Mouse (Mus musculus) induced T-regulatory cell, adult 2 months (primary cell): ENCODE data around the gene Abcb9.
A peak's percentile ranks its signal among the peaks of the same experiment; 100 is the strongest.

Source experiments
- DNase-seq: peaks from one replicate; pipeline ENCODE4 v3.0.0-alpha.2; 2012; ENCODE audit warnings: low read depth

Gene Abcb9

DNA sequence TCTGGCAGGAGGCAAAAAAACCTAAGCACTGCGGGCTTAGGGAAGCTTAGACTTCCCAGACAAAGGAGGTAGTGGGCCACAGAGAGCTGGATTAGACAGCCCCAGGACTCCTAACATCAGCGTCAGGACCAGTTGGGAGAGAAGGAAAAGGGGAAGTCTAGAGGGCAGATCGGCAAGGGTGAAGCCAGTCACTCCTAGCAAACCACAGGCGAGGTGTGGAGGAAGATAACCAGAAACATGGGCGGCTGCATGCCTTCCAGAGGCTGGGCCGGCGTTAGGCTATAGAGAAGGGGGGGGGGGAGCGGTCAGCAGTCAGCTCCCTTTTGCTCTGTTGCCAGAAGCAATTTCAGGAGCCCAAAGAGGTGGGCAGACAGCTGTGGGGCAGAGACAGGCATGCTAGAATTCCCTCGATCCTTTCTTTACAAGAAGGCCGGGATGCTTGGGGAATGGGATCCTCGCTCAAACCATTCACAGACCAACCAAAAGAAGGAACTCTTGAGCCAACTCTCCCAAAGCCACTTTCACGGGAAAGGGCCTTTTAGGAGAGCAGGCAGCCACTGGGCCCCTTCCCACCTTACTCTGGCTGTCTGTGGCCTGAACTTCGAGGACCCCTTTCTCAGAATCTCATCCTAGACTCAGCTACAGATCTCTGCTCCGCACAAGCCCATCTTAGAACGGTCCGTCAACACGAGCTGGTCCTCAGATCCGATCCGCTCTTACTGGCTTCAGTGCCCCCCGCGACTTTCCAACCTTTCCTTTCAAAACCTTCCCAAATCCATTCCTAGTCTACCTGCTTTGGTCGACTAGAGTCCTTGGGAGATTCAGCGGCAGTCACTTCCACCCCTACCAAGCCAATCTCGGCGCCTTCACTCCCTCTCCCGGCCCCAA, 64.3 kb downstream of the Abcb9 start:
- peak; percentile 59 for DNase-seq

DNA sequence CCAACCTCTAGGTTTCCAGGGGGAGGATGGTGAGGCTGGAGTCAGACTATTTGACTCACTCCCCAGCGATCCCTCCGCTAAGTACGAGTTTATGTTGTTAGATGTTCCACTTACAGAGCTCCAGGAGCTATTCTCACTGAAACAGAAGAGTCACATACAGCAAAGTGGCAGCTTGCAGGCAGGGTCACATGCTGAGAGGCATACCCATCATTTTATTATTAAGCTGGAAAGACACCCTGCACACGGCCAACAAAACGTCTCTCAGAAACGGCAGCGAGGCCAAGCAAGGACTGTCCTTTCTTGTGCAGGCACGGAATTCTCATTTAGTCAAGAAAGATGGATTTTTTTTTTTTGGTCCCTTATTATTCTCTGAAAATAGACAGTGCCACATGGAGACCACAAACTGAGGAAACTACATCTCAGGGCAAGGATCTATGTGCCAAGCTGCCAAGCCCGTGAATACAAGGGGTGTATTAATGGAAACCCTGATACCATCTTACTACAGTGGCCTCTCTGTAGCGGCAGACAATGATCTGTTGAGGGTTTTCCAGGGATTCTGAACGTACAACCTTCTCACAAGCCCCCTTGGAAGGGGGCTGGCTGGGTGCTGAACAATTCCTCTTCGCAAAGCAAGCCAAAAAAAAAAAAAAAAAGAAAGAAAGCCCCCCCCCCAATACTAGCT, 65.1 kb downstream of the Abcb9 start:
- peak; percentile 63 for DNase-seq

DNA sequence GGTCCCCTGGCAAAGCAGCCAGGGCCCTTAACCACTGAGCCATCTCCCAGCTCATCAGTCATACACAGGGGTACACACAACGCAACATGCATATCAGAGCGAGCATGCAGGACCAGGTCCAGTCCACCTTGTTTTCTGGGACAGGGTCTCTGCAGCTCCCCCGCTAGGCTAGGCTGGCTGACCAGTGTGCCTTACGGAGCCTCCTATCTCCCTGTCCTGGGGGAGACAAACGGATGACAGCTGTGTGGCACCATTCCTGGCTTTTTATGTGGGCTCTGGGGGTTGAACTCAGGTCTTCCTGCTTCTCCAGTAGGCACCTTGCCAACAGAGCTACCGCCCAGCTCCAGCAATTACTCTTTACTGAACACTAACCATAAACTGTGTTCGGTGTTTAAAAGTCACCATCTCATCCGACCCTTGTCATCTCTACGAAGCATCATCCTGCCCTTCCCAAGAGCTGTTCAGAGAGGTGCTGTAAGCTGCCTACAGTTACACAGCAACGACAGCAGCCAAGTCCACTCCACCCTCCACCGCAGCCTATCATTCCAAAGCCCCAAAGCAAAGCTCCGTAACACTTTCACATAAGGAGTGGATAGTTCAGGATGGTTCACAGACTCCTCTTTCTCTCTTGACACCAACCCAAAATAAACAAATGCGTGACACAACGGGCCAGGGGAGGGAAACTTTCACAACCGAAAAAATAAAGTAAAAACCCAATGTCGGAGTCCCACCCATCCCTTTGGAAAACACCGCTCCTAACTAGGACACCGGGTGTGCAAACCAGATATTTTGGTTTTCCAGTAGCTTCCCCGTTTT, 66.2 kb downstream of the Abcb9 start:
- DNase-seq = peak; percentile 46

DNA sequence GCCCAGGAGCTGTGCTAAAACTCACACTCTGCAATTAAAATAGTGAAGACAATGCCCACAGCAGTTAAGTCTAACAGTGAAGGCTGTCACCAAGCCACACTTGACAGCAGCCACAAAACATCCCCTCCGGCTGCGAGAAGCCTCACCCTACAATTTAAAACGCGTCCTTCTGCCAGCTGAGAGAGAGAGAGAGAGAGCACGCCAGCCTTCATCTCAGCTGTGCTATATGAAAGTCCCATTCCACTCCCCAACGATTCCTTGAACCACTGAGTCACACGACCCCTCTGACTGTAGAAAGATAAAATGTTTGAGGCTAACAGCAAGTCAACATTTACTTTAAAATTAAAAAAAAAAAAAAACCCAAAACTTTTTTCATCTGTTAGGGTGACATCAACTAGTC, 66.9 kb downstream of the Abcb9 start:
- no peak for DNase-seq

DNA sequence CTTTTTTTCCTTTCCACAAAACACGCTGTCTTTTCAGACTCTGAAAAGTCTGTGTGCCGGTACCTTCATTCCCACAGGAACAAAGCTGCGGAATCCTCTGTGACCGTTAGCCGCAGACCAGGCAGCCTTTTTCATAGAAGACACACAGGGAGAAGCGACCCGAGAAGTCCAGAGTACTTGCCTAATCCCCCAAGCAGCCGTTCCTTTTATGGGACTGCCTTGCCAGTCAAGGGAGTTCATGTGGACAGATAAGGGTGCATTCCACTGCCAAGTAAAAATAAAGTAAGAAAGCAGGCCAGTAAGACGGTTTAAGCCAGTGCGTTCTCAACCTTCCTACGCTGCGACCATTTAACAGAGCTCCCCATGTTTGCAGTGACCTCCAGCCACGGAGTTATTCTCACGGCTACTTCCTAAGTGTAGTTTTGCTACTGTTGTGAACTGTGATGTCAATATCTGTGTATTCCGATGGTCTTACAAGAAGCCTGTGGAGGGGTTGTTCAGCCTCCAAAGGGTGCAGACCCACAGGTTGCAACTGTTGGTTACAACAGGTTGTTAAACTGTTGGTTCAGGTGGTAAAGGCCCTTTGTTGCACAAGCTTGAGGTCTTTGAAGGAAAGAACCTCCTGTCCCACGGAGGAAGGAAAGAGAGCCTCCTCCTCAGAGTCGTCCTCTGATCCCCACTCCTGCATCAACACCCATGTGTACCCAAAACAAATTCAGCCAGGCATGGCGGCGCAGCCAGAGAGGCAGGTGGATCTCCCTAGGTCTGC, 67.7 kb downstream of the Abcb9 start:
- peak; percentile 45 for DNase-seq

DNA sequence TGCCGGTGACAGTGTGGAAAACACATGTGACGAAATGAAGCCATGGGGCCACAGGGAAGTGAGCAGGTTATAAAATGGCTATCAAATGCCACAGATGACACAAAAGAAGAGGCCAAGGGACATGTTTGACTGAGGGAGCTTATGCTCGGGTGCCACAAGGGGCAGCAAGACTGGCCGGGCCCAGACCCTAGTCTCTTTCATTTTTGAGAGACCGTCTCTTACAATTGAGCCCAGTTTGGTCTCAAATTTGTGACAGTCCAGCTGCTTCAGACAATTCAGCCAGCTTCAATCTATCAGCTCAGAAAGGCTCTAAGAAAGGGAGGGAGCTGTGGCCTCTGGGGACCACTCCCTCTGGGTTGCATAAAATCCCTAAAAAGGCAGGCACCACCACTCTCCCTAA, 69.0 kb downstream of the Abcb9 start:
- DNase-seq = peak; percentile 30

DNA sequence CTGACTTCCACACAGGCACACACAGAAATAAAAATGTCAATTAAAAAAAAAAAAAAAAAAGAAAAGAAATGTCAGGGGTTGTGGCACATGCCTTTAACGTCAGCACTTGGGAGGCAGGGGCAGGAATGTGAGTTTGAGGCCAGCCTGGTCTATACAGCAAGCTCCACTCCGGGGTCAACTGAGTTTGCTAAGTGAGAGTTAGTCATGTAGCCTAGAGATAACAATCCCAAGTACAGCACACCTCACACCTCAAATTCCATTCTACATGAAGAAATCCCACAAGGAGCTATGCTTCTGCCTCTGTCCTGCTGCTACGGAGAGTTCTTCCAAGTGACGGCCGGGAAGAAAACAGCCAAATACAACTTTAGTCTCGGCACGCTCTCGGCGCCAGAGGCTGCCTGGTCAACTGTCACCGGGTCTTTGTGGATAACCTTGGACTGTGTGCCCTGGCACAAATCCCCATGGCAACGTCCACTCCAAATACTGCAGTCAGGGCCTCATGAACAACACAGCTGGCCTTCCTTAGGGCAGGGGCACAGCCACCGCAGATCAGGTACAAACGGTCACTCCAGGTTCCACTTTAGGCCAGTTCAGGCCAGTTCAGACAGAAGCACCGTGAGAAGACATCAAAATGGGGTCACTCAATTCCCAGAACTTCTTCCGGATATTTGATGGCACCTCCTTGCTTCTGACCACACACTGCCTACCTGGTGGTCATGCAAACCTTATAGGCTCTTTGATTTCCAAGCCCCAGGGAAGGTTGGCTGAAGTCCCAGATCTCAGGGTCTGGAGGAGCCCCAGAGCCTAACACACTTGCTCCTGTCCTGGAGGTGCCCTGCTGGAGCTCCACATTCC, 69.8 kb downstream of the Abcb9 start:
- DNase-seq = peak; percentile 35

DNA sequence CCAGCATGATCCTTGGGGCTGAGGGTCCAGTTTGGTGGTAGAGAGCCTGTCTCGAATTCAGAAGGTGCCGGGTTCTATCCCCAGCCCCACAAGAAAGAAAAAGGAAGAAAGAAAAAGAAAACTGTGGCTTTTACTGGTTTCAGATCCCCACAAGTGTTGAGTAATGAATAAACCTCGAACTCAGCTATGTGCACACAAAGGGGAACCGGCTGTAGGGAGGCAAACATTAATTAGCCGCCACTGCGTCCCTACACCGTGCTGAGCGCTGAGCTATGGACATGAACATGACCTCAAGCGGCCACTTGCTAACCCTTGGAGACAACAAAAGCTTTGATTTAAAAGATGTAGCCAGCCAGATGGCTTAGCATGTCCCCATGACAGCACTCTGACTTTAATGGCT, 70.5 kb downstream of the Abcb9 start:
- DNase-seq = peak; percentile 39

DNA sequence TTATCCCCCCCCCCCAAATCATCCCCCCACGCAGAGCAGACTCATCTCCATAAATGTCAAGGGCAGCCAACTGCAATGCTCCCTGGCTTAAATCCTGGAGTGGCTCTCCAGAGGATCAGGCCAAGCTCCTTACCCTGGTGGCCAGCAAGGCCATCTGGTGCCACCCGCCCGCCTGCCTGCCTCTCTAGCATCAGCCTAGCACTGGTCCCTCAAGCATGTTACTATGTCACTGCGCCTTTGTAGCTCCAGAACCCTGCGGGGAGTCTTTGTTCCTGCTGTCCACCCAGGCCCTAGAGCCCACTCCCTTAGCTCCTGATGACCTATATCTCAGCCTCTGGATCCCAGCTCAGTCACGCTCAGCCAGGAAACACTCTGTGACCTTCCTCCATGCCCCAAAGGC, 70.9 kb downstream of the Abcb9 start:
- no peak for DNase-seq

DNA sequence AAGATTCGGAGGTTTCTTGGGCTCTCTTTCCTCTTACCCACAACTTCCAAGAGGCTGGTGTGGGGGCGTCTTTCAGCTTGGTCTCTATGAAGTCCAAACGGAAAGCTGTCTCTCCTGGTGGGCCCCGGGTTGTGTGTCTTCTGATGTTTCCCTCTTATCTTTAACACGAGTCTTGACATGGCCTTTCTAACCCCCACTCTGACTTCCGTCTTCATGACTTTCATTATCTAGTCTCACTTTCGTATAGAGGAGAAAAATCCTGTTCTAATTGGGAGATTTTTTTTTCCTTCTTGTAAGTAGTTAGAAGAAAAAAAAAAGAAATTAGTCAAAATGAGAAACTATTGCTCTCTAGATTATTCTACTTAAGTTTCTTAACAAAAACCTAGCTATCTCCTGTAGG, 73.2 kb downstream of the Abcb9 start:
- peak; percentile 84 for DNase-seq

DNA sequence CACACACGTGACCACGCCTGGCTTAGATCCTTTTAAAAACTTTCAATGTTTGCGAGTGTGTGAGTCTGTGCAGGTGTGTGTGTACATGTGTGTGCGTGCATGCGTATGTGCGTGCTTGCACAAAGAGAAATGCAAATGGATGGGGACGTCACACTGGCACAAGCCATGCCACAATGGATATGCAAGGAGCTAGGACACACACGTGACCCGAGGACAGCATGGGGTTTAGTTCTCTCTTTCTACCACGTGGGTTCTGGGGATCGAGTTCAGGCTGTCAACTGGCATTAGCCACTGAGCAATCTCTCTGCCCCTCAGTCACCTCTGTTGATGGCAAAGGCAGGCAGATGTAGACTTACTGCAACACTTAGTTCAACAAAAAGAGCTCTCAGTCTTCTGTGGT, 73.9 kb downstream of the Abcb9 start:
- no peak for DNase-seq

DNA sequence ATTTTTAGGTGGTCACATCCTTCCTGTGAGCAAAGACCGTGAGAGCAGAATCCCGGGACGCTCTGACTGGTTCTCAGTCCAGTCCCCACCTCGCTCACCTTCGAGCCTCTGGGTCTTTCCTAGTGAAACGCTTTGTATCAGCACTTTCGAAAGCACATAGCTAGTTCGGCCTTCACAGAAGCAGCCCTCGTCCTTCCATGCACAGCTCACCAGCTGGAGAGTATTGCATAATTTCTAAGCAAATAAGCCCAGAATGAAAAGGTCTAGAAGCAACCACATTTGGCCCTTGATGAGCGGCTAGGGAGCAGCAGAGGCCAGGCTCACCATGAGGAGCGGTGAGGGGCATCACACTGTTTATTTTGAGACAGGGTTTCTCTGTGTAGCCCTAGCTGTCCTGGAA, 74.5 kb downstream of the Abcb9 start:
- no peak for DNase-seq

DNA sequence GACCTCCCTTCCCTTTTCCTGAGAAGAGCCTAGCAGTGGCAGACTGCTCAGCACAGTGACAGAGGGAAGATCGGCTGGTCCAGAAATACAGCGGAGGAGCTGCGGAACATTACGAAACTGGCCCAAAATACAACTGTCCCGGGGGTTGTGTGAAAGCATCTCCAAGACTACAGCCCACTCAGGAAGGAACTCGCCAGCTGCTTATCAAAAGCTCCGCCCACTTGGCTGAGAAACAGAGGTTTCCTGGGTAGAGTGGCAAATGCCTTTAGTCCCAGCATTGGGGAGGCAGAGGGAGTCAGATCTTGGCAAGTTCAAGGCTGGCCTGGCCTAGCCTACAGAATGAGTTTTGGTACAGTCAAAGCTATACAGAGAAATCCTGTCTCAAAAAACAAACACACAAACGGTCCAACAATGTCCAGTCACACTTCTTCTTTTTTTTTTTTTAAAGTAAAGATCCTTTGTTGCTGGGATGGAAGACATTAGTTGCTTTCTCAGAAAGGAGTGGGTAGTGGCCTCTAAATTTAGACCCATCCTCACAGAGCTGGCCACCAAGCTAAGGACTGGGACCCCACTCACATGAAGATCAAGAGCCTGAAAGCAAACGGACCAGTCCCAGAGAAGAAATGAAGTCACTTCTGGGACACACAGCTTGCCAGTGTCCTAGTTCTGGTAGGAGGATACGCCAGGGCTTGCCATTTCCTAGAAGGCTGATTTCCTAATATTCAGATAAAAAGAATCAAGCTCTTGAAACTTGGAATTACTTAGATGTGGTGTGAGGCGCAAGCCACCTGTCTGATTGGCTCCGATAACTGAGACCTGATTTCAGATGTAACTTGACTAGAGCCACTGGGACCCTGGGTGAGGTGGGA, 76.0 kb downstream of the Abcb9 start:
- DNase-seq = peak; percentile 76

DNA sequence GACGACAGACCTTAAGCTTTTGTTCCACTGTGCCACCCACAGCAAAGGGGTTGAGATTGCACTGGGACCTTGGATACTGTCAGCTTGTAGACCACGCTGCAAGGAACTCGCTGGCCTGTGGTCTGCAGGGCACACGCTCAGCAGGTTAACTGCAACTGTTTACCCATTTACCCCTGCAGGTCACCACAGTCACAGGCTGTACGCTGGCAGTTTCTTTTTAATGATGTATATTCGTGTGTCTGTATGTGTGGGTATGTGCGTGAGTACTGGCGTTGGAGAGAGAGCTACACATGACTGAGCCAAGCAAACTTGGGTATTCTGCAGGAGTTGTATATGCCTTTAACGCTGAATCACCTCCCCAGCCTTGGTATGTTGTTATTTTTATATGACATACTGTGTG, 76.9 kb downstream of the Abcb9 start:
- DNase-seq = peak; percentile 45

DNA sequence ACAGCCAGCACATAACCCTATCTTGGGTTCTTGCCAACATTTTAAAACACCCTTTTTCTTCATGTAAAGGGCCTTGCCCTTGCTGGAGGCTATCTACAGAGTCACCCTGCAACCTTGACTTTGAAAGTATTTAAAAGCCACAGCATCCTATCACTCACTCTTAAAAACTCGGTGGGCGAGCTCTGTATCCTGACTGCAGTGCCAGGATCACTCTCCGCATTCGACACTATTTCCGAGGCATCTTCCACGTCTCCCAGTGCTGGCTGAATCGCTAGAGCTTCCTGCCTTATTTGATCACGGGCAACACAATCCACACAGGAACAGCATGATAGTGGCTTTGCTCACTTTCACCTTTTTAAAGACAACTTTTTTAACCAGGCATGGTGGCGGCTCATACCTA, 77.7 kb downstream of the Abcb9 start:
- no peak for DNase-seq

DNA sequence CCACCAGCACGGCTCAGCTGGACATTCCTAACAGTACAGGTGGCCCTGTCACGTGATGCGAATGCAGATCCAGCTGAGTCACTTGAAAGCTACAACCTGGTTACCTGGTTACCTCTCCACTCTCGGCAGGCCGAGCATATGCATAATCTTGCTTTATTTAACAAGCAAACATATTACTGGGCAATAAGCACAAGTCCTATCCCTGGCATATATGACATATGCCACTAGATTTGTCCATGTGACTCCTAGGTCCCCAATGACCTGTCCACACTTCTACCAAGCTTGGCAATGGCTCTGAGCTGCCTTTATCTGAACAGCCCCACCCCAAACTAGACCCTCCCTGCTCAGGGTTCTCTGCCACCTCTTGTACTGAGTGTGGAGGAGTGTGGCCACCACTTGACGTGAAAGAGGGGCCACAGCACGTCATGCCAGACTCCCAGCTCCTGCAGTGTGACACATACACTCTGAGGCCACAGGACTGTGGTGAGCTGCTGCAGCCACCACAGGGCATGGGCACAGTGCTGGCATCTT, 79.2 kb downstream of the Abcb9 start:
- DNase-seq = no peak

DNA sequence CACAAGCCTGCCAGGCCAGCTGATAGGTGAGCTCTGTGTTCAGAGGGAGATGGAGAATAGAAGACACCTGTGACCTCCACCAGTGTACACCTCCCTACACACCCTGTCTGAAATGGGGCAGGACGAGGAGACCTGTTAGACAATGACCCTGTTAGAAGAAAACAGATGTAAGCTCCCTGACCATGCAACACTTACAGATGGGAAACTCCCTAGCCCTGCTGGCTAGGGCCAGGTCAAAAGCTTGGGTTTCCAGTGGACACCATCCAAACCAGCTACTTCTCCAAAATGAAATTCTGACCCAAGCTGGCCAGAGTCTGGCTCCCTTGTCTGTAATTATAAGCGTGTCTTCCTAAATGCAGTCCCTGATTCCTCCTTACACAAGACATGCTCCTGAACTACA, 79.9 kb downstream of the Abcb9 start:
- no peak for DNase-seq

DNA sequence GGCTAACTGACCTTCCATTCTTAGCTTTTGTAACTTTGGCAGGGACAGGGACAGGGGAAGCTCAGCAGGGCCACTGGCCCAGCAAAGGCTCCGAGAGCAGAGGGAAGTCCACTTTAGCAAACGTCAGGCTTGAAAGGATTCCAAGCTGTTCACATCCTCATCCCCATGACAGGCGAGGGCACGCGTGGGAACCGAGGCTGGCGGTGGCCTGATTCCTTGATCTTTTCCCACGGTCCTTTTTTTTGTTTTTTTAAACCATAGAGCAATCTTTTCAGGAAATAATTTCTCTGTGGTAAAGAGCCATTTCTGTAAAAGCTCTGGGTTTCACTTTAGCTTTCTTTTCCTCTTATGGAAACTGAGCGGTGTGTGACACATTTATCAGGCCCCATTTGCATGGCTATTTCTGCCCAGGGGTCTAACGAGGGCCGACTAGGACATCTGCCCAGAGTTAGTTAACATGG, 80.8 kb downstream of the Abcb9 start:
- peak; percentile 57 for DNase-seq

DNA sequence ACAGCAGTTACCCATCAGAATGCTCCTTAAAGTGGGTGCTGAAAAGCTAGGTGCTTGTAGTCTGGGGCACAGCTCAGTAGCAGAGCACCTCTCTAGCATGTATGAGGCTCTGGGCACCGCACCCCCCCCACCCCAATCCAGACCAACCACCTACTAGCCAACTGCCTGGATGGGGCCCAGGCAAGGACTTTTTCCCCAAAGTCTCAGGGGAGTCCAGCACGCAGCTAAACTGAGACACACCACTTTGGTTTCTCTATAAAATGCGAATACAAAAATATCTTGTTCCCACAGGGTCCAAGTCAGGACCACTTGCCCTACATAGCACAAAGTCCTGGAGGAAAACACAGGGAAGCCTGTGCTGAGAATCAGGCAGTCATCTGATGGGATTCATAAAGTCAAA, 81.4 kb downstream of the Abcb9 start:
- DNase-seq = peak; percentile 19

DNA sequence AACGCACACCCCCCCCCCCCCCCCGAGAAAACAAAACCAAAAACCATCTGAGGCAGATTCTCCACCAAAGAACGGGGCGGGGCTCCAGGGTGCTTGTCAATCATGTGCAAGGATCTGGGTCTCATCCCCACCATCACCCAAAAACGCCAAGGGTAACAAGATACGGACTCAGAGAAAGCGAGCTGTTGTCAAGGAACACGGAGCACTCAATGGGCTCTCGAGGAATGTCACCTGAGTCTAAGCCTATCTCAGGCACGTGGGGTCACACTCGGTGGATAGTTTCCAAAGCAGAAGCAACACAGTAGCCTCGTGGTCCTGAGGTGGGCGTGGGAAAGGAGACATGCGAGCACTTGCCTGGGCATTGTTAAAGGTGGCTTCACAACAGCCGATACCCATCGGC, 81.9 kb downstream of the Abcb9 start:
- peak; percentile 55 for DNase-seq
